Mouse (Mus musculus): ENCODE data around the gene Cstf3. TPM values are rescaled to one million over a fixed set of nuclear protein-coding genes. Genes with fewer than 3 reads are reported as not detected.

The Cstf3 gene
- total and polyA plus RNA-seq, 3 experiments = 17.3 to 50.6 (median 50.3) TPM

DNA sequence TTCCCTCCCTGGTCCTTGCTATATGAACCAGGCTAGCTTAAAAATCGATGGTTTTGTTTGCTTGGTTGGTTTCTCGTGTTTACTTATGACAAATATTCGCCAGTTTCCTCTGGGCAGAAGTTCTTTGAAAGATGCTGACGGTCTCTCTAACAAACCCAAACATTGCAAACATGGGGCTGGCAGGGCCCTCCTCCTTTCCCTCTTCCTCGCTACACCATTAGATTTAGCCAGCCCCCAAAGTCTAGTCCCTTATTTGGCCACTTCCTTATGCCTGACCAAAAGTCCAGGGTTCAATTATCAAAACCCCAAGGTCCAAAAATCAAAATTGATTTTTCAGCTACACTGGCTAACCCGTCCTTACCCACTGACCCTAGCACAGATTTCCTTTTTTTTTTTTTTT, 7.3 kb upstream of the Cstf3 start:
- in situ Hi-C loops (cut with MboI; ENCODE audit: low pct_ligation_motif_present, low pct_unique_long_range_greater_than_20kb, low sequenced_read_pairs) = loop anchor here (25.0 kb wide), 1 partner anchor 546 kb away; the partner anchor contains the start of genes 4931422A03Rik and Fbxo3
- Histone ChIP-seq H3K27ac (ENCODE audit: insufficient read depth, low read depth) (no peak overlapping the region), H3K9ac (ENCODE audit: insufficient read depth, low read depth) (no peak overlapping the region), H3K4me2 (ENCODE audit: insufficient read depth, low read depth, poor library complexity, severe bottlenecking) (no peak overlapping the region), H3K4me1 (ENCODE audit: control insufficient read depth in 1 of 2, insufficient read depth in 2 of 2) (peaks cover 9 to 27% of the 10 kb centered on the region in 2 experiments; a peak in 3 of 4 replicates), H3K79me2 (replicated peaks; ENCODE audit: control insufficient read depth, extremely low read depth, insufficient read depth, poor library complexity, severe bottlenecking) (no peaks in the 10 kb centered on the region), H3K36me3 (replicated peaks in 1 of 2; ENCODE audit: control insufficient read depth in 1 of 2, insufficient read depth in 1 of 2, low read length in 1 of 2) (peaks cover 0 to 2% of the 10 kb centered on the region in 2 experiments), H3K27me3 (replicated peaks) (no peaks in the 10 kb centered on the region), H3K9me3 (replicated peaks; ENCODE audit: low read length) (no peaks in the 10 kb centered on the region), H3K4me3 (replicated peaks in 1 of 3; ENCODE audit: low read depth in 2 of 3, low read length in 2 of 3, poor library complexity in 1 of 3) (no peak overlapping the region)
- TF ChIP-seq MYC (IDR thresholded peaks at IDR 0.05; ENCODE audit: low read depth, low read length) = no peak
- TF ChIP-seq KAT2A (IDR thresholded peaks at IDR 0.05; ENCODE audit: insufficient replicate concordance, low read length) = no peak
- TF ChIP-seq ELF1 (IDR thresholded peaks at IDR 0.05; ENCODE audit: low read depth, low read length) = no peak
- no peak for TF ChIP-seq ZC3H11A (IDR thresholded peaks at IDR 0.05; ENCODE audit: low read depth, low read length)
- TF ChIP-seq ZKSCAN1 (IDR thresholded peaks at IDR 0.05; ENCODE audit: borderline replicate concordance, low read depth, low read length) = no peak
- no peak for TF ChIP-seq TBP (conservative IDR thresholded peaks at IDR 0.05; ENCODE audit: low read depth, low read length)
- TF ChIP-seq POLR2A (IDR thresholded peaks at IDR 0.05; ENCODE audit: low read depth, low read length) = no peak
- no peak for TF ChIP-seq CHD1 (IDR thresholded peaks at IDR 0.05; ENCODE audit: low read depth, low read length)
- no peak for TF ChIP-seq CTCF (conservative IDR thresholded peaks at IDR 0.05 in 1 of 2, IDR thresholded peaks at IDR 0.05 in 1 of 2; ENCODE audit: low read depth in 2 of 2, low read length in 2 of 2)
- TF ChIP-seq MAX (IDR thresholded peaks at IDR 0.05; ENCODE audit: low read length) = no peak
- TF ChIP-seq PAX5 (IDR thresholded peaks at IDR 0.05; ENCODE audit: low read length) = no peak
- no peak for TF ChIP-seq SIN3A (IDR thresholded peaks at IDR 0.05; ENCODE audit: low read length)
- TF ChIP-seq EP300 (IDR thresholded peaks at IDR 0.05; ENCODE audit: low read length) = no peak
- no peak for TF ChIP-seq USF2 (conservative IDR thresholded peaks at IDR 0.05; ENCODE audit: low read depth, low read length)
- no peak for TF ChIP-seq TCF12 (IDR thresholded peaks at IDR 0.05; ENCODE audit: low read depth, low read length)
- no peak for TF ChIP-seq IRF4 (IDR thresholded peaks at IDR 0.05; ENCODE audit: low read depth, low read length)
- dilution Hi-C loops (cut with MboI; ENCODE audit: extremely low pct_ligation_motif_present, extremely low pct_unique_long_range_greater_than_20kb, low sequenced_read_pairs) = no loop called here
- no peak for DNase-seq (ENCODE audit: extremely low read depth)

DNA sequence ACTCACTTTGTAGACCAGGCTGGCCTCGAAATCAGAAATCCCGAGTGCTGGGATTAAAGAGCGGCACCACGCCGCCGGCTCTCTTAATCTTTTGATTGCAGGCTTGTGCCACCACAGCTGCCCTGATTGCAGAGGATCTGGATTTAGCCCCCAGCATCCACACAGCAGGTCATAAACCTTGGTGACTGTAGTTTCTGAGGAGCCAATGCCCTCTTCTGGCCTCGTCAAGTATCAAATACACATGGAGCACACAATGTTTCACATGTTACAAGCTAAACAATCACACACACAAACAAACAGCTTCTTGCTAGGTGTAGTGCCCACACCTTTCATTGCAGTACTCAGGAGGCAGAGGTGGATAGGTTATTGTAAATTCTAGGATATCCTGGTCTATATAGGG, 6.1 kb upstream of the Cstf3 start:
- TF ChIP-seq NRF1 (IDR thresholded peaks at IDR 0.05; ENCODE audit: low read depth, low read length) = no peak
- TF ChIP-seq RAD21 (IDR thresholded peaks at IDR 0.05; ENCODE audit: low read depth, low read length) = peak; percentile 32
- TF ChIP-seq SMC3 (IDR thresholded peaks at IDR 0.05; ENCODE audit: low read depth, low read length) = 0 out of 2 replicates have a peak, but pooled peaks have one; percentile 8
- no peaks in the 10 kb centered on the region for H3K9me3 ChIP-seq (replicated peaks; ENCODE audit: low read length)
- dilution Hi-C loops (cut with MboI; ENCODE audit: extremely low pct_ligation_motif_present, extremely low pct_unique_long_range_greater_than_20kb, low sequenced_read_pairs) = no loop called here

More for the DNA sequence above, 6.1 kb upstream of the Cstf3 start:
- Histone ChIP-seq H3K27me3 (replicated peaks) (no peaks in the 10 kb centered on the region), H3K4me3 (replicated peaks in 1 of 3; ENCODE audit: low read depth in 2 of 3, low read length in 2 of 3, poor library complexity in 1 of 3) (no peak overlapping the region), H3K79me2 (replicated peaks; ENCODE audit: control insufficient read depth, extremely low read depth, insufficient read depth, poor library complexity, severe bottlenecking) (no peaks in the 10 kb centered on the region), H3K4me1 (ENCODE audit: control insufficient read depth in 1 of 2, insufficient read depth in 2 of 2) (peaks cover 8 to 30% of the 10 kb centered on the region in 2 experiments; a peak in 3 of 4 replicates), H3K4me2 (ENCODE audit: insufficient read depth, low read depth, poor library complexity, severe bottlenecking) (no peak overlapping the region), H3K36me3 (replicated peaks in 1 of 2; ENCODE audit: control insufficient read depth in 1 of 2, insufficient read depth in 1 of 2, low read length in 1 of 2) (peaks cover 0 to 2% of the 10 kb centered on the region in 2 experiments), H3K27ac (ENCODE audit: insufficient read depth, low read depth) (no peak overlapping the region), H3K9ac (ENCODE audit: insufficient read depth, low read depth) (no peak overlapping the region)
- DNase-seq (ENCODE audit: extremely low read depth) = no peak
- in situ Hi-C loops (cut with MboI; ENCODE audit: low pct_ligation_motif_present, low pct_unique_long_range_greater_than_20kb, low sequenced_read_pairs) = loop anchor here (25.0 kb wide), 1 partner anchor 547 kb away; the partner anchor contains the start of genes 4931422A03Rik and Fbxo3
